Mouse (Mus musculus) CD4-positive, CD25-positive, alpha-beta regulatory T cell (primary cell): ENCODE results near the gene Gm17521. TPM values are rescaled to one million over a fixed set of nuclear protein-coding genes. Genes with fewer than 3 reads are reported as not detected.

Experiments
- polyA plus RNA-seq: library from polyadenylated mRNA; unstranded; fragments of 100-300 nt; shearing (Covaris generic); gene quantifications from one replicate; pipeline ENCODE4 v1.2.1, GENCODE M21; 2017

The Gm17521 gene
- not detected for polyA plus RNA-seq

GRCm38 (mm10) chrX:123029569-123029968 is at the start of gene Gm17521:
Gene Gm17521 (minus strand): TSS chrX:123029669.

Other genes starting within 250 kb of the Gm17521 start
- 0.54 TPM for gene Cldn34c1, start 73.8 kb upstream of the Gm17521 start, polyA plus RNA-seq
- not detected for gene Srsx, start 192.8 kb upstream of the Gm17521 start, polyA plus RNA-seq
- not detected for gene Gm17577, start 217.2 kb upstream of the Gm17521 start, polyA plus RNA-seq